Mouse (Mus musculus) right cerebral cortex, postnatal 25 days (tissue): ENCODE results near the gene Sec24b.

ENCODE experiments used
- DNase-seq: peaks from one replicate; pipeline ENCODE4 v3.0.0; 2022

Sec24b gene

DNA sequence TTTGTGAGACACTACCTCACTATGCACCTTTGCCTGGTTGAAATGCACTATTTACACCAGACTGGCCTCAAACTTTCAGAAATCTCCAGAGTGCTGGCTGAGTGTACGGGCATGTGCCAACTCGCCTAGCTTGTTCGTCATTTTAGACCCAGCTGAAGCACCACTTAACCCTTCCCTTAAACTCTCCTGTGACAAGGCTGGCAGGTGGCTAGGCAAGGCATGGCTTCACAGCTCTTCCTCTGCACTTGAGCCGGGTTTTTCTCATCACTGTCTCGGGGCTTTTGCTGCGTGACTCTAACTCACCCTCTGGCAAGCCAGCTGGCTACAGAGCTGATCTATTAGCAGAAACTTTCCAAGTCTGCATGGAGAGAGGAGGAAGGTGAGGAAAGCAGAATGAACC lies 6.8 kb downstream of the Sec24b start:
- DNase-seq: no peak

DNA sequence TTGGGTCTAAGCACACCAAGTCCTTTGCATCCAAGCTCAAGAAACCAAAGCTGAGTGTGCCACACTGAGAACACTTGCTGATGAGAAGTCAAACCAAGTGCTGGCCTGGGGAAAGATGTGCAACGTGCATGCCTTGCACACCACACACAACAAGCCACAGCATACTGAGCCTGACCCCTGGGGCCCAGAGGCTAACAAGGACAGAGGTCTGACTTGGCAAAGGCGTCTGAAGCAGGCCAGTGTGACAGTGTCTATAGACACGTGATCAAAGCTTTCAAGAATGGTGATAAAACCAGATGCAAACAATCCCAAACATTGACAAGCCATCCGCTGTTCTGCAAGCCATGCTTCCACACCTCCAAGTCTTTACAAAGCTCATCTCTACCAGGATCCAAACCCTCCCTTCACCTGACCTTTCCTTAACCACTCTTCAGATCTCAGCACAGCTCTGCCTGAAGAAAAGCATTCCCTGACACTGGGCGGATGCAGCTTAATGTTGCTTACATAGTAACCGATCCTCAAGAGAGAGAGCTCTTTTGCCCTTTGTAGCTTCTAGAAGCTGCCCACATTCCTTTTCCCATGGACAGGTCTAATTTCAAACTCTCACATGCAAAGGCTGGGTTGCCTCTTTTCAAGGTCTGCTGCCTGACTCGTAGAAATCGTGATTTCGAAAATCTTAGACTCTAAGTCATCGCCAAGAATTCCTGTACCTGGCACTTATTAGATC lies 7.8 kb downstream of the Sec24b start:
- DNase-seq: no peak

DNA sequence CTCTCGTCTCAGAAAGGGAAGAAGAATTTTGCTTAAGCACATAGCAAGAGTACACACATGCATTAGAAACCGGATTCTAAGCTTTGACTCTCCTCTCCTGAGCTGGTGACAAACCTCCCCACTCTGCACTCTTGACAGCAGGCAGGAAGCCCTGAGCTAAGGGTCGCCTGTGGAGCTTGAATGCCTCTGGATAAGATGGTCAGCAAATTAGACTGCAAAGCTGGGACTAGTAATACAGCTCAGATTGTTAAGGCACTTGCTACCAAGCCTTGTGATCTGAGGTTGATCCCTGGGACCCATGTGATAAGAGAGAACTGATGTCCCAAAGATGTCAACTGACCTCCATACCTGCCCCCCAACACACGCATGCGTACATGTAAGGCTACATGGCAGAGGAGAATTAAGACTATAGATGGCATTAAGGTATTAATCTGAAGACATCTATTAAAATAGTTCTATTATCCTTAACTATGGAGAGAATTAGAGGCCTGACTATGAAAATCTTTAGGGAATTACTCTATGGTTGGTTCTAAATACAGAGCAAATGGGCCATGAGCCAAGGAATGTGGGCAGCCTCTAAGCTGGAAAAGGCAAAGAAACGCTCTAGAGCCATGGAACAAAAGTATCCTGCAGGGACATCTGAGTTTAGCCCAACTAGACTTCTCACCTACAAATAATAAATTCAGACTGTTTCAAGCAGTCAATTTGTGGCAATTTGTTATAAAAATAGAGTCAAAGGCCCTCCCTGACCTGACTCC lies 8.6 kb downstream of the Sec24b start:
- no peak for DNase-seq

DNA sequence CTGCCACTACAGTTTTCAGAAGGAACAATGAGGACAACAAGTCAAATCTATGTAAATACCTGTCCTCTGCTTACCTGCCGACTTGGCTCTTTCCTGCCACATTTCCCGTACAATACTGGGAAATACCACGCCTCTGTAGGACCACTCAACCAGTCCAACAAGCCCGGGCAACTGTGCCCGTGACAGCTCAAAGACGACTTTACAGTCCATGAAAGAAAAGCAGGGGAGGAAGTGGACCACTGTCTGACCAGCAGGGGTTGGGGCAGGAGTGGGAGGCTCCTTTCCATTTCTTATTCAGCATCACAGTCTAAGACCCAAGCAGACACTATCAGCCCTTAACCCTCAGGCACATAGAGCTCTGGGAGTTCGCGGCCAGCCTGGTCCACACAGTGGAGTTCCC lies 9.2 kb downstream of the Sec24b start:
- DNase-seq: no peak

DNA sequence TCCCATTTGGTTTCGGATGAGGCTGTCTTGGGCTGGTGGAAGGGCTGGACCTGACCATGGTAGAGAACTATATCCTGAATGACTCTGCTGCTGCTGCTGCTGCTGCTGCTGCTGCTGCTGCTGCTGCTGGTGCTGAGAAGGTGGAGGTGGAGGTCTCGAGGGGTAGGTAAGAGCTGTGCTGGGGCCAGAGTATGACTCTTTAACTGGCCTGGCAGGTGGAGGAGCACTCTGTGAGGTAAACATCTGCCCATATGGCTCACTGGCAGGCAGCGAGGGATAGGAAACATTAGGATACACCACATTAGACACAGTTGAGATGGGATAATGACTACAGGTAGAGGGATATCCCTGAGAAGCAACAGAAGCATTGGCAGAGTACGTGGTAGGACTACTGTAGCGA lies 20.6 kb downstream of the Sec24b start:
- DNase-seq: no peak

DNA sequence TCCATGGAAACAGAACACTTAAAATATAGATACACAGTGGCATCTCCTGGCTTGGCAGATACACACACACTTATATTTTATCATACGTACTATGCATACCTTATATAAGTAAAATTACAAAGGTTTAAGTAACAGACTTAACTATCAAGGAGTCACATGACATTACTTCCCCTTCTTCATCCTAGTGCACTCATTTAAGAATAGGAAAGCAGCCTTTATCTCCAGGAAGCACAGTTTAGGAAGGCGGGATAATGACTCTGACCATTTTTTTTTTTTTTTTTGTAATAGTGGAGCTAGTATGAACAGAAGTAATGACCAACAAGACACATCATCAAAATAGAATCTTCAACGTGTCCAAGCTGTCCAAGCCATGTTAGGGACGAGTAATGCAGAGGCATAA lies 21.3 kb downstream of the Sec24b start:
- no peak for DNase-seq

DNA sequence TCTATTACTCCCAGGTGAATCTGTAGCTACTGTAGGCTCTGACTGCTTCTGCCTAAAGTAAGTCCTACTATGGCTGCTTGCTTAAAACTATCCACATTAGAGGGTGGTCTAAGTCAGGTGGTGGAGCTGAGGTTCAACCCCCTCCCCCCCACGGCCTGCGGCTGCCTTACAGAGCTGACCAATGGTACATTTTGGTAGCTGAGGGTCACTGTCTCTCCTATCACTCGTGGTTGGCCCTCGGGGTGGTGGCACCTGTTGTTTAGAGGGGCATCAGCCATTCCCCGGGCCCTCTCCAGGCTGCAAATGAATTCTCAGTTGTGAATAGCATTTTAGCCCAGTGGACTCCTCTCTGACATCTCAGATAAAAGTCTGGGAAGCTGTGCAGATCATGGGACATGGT lies 32.6 kb downstream of the Sec24b start:
- no peak for DNase-seq

DNA sequence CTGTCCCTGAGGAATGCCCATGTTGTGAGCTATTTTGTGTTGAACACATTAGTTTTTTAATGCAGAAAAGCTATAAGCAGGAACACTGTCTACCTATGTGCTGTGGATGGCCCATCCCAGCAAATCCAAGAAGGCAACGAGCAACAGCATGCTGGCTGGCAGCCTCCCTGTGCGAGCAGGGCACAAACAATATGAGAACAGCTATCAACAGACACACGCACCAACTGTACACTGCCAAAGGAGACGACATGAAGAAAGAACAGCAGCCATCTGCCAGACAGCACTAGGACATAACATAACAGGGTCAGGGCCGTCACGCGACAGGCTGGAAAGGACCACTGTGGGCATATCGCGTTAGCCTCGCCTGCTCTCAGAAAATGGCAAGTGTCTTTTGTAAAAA lies 35.2 kb downstream of the Sec24b start:
- no peak for DNase-seq

DNA sequence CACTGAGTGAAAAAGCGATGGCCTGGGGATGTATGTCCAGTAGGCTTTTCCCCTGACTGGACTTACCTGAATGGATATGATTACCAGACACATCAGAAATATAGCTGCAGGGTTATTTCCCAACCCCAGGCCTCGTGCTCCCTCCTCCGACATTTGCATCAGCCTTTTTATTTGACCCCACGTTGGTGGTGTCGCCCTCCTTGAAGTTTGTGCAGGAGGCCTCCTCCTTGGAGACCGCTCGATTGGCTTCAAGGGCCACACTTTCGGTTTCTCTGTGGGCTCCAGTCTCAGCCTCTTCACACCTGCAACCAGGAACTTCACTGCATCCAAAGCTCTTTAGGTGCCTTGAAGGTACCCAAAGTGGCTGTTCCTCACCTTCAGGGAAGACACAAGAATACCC lies 35.8 kb downstream of the Sec24b start:
- no peak for DNase-seq

DNA sequence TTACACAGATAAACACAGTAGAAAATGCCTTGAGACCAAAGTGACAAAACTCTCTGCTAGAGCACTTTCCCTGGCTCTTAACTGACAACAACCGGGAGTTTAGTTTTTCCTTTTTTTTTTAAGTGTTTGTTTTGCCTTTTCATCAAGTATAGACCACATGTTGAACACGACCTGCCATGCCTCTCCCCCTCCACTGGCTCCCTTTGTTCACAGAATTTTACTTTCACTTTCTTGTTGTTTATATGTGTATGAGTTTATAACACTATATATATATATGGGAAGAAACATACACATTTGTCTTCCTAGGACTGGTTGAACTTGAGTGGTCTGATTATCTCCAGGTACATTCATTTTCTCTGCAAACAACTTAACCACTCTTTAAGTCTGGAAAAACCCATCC lies 48.4 kb downstream of the Sec24b start:
- no peak for DNase-seq

DNA sequence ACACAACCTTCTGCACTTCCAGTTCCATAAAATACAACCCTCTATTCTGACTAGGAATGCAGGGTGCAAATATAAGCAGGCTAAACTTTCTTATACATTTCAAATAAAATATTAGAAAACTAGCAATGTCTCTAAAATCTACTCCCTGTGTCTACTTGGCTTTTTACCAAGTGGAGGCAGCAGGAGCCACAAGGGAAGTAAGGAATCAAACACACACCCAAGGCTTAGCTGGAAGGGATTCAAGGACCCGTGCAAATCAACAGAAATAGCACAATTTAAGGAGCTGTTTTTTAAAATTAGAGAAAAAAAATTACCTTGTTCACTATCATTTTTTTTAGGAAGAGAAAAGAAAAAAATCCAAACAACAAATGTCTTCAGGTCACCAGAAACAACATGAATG lies 50.1 kb downstream of the Sec24b start:
- DNase-seq: no peak

DNA sequence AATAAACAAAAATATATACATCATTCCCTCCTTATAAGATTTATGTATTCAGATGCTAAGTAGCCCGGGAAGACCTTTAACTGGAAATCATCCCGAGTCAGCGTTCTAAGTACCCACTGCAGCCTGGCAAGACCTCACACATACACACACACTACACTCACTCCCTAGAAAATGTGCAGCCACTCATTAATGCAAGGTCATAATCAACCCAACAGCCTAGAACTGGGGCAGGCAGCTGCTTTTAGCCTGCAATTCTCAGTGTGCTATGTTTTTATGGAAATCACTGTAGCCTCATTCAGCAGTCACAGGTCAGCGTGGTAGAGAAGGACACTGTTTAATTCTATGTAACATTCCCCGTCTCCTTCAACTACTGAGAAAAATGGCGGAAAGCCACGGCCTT lies 55.2 kb downstream of the Sec24b start:
- no peak for DNase-seq

DNA sequence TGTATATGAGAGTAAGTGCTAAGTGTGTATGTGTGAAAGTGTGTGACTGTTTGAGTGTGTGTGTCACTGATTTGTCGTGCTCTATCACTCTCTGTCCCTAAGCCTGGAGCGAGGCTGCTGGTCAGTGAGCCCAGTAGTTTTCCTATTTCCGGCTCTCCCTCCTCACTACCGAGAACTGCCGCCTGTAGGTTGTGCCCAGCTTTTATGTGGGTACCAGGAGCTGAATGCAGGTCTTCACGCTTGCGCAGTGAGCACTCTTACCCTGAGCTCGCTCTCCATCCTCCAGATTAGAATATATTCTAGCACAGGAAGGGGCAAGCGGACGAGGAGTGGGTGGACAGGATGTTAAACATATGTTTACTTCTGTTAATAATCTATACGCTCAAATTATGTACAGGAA lies 60.4 kb downstream of the Sec24b start:
- no peak for DNase-seq

DNA sequence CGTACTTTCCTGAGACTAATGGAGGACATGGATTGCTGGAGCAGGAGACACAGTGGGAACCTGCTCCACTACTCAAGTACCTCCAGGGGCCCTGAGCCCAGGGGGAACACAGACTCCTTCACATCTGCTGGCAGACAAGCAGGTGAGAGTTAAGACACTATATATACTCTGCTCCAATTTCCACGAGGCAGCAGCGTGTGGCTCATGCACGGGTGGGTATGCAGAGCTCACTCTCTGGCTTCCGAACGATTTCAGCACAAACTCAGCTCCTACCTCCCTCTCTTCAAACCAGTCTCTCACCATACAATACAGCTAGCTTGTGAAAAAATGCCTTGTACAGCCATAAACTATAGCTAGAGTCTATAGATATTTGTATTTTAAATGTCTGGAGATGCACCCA lies 62.8 kb downstream of the Sec24b start:
- DNase-seq: peak; percentile 37

DNA sequence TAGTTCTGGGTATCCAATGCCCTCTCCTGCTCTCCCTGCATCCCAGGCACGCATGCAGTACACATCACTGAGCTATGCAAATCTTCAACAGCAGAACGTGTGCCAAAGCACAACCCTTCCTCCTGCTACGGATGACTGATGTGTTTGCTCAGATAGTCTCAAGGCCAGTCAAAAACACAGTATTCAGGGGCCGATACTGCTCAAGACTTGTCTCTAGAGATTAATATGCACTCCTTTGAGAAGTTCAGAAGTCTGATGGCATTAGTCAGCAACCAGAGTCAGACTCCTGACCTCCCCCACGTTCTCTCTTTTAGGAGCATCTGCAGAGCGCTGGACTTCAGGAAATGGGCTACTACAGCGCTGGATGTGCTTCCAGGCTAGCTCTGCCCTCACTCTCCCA lies 63.4 kb downstream of the Sec24b start:
- no peak for DNase-seq

DNA sequence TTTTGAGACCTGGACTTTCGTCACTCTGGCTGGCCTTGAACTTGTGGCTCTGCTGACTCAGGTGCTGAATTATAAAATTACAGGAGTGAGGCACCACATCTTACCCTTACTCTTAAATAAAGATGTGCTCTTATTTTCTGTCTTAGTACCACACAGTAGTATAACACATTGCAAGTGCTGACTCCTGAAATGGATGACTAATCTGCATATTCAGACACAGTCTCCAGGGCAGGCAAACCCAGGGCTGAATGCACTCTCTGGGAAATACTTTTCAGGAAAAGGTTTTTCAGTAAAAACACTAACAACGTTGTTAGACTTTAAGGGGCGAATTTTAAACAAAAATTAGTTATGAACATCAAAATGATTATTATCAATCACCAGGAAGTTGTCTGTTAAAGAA lies 64.0 kb downstream of the Sec24b start:
- DNase-seq: no peak

DNA sequence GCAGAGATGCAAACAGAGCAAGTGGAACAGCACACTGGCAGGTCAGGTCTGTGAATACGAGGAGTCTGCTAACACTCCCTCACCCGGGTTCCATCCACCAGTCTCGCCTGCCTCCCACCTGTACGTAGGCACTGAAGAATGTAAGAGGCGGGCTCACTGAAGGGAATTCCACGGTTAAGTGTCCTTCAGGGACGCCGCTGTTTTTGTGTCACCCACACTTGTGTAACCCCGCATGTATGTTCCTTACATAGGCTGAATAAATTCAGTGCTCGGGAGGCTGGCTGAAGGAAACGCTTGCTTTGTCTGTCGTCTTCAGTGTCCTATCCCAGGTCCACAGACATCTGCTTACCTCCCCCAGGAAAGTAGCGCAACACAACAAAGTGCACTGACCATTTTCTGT lies 74.1 kb downstream of the Sec24b start:
- no peak for DNase-seq

DNA sequence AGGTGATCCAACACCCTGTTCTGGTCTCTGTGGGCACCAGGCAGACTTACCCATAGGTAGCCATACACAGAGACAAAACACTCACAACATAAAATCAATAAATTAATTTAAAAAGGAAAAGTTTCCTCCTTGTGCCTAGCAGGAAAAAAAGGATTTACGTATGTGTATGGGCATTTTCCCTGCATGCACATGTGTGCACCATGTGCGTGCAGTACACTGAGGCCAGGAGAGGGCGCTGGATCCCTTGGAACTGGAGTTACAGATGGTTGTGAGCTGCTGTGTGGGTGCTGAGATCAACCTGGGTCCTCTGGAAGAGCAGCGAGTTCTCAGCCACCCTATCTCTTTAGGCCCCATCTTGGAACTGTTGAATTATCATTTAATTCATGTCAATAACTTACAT lies 76.0 kb downstream of the Sec24b start:
- no peak for DNase-seq

DNA sequence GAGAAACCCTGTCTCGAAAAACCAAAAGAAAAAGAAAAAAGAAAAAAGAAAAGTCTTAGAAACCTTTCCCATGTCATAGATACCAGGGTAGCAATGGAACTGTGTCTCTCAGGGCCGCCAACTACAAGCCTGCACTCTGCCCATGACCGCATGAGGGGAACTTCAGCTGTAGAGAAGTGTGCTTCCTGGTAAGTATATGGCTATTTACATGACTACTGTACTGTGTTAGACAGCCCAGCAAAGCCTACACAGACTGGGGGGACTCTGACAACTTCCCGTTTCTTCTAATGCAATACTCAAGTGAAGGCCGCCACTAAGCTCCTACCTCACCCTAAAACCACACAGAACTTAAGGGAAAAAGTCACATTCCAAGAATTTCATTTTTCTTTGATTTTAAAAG lies 76.6 kb downstream of the Sec24b start:
- DNase-seq: no peak

DNA sequence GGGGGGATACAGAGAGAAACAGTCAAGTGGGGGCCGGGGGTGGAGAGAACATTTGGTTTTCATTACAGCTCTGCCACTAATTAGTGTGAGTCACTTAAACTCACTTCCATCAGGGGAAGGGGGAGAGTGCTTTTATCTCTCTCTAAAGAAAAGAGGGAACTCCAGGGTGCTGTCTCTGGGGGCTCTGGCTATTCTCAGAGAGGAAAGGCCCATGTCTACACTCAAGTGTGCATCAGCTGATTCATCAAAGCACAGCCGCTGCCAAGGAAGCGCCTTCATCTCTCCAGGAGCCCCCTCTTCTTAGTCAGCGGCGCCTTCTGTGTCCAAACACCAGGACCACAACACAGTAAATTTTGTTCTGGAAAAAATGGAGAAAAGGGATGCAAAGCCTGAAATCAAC lies 79.1 kb downstream of the Sec24b start:
- no peak for DNase-seq

DNA sequence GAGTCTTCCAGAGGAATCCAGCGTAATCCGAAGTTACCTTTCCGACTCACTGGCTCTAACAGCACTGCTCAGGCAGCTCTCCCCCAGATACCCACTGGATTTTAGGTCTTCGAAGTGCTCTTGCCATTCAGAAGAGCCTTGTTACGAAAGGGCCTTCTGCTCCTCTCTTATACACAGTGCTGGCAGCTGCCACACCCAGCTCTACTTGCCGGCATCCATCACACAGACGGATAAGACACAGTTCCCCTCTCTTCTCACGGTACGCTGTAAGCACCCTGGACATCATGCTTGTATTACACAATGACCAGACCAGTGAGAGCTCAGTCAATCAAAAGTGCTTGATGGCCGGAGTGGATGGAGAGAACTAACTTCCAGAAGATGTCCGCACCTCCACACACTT lies 79.6 kb downstream of the Sec24b start:
- no peak for DNase-seq

DNA sequence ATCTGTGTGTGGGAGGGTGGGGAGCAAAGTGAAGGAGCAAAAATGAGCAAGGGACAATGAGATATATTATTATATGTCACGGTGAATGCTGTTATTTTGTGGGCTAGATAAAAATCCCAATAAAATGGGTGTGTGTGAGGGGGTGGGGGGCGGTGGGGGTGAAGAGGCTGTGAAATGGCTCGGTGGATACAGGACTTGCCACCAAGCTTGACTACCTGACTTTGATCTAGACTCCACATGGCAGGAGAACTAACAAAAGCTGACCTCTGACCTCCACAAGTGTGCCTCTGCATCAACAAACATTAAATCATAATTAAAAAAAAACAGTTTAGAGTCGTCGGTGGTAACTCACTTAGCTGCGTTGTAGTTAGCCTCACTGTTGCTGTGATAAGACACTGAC lies 81.8 kb downstream of the Sec24b start:
- no peak for DNase-seq

DNA sequence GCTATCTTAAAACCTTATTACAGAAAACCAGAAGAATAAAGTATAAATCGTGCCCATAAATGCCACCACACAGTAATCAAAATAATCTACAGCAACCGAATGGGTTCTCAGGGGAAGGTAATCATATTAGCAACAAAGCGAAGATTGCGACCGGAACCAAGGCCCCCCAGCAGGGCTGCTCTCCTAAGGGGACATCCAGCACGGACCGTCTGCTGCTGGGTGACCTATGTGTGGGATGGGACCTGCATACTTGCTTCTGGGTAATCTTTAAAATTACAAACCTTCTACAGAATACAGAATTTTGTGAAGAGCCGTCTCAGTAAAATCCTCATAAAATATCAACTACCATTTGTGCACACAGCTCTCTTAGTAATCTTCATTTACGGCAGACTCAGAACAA lies 82.6 kb downstream of the Sec24b start:
- DNase-seq: no peak

DNA sequence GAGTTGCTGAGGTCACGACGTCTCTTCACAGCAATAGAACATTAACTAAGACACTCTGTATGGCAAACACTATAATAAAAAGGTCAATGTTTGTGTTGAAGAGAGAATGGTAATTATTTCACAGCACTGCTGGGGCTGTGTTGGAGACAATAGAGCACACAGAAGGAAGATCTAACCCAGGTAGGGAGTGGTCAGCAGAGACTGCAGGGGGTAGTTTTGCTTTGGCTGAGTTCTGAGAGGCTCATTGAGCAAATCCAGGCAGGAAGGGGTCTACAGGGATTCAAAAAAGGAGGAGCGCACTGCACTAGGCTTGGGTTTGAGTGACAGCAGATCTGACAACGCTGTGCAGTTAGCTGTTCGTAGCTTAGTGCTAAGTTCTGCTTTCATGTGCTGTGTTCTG lies 85.0 kb downstream of the Sec24b start:
- DNase-seq: no peak
